Mouse (Mus musculus) olfactory bulb, adult 2 months (tissue): ENCODE measurements around the gene Mecom. TPM values are rescaled to one million over a fixed set of nuclear protein-coding genes. Genes with fewer than 3 reads are reported as not detected.

Source experiments
- H3K27ac ChIP-seq: fragments of 200-500 bp; 2 replicates; pipeline ENCODE4 v1.5.1; 2012; ENCODE audit warnings: low read depth, low read length; ENCODE audit not compliant: insufficient read depth
- H3K4me1 ChIP-seq: fragments of 200-500 bp; 2 replicates; pipeline ENCODE4 v1.6.1; 2012; ENCODE audit warnings: low read length; ENCODE audit not compliant: control insufficient read depth, insufficient read depth
- H3K4me3 ChIP-seq: fragments of 200-500 bp; 2 replicates; pipeline ENCODE4 v1.5.1; 2012; ENCODE audit warnings: mild to moderate bottlenecking, low read depth, low read length, moderate library complexity; ENCODE audit not compliant: insufficient read depth
- CTCF ChIP-seq: fragments of 200-500 bp; IDR thresholded peaks from 2 replicates; pipeline ENCODE4 v1.5.1; 2012; ENCODE audit warnings: low read depth, mild to moderate bottlenecking, low read length, moderate library complexity; ENCODE audit not compliant: insufficient read depth
- POLR2A ChIP-seq: fragments of 200-500 bp; IDR thresholded peaks from 2 replicates; pipeline ENCODE4 v1.6.1; 2012; ENCODE audit warnings: mild to moderate bottlenecking, low read depth, low read length, moderate library complexity; ENCODE audit not compliant: insufficient read depth
- WGBS: fragments of 180-500 bp; shearing (Covaris S2); methylation state at CpG from one replicate; pipeline ENCODE4 v1.1.7; 2018; 5-methylcytosine and 5-hydroxymethylcytosine counted together
- polyA plus RNA-seq: library from polyadenylated mRNA; stranded (reverse); fragments of >200 nt; gene quantifications from 2 replicates; pipeline ENCODE4 v1.2.4, GENCODE M21; 2012; ENCODE audit warnings: low replicate concordance; ENCODE audit not compliant: missing spikeins, insufficient read depth, insufficient read length

Gene Mecom
- polyA plus RNA-seq, 1 experiment = not detected

DNA sequence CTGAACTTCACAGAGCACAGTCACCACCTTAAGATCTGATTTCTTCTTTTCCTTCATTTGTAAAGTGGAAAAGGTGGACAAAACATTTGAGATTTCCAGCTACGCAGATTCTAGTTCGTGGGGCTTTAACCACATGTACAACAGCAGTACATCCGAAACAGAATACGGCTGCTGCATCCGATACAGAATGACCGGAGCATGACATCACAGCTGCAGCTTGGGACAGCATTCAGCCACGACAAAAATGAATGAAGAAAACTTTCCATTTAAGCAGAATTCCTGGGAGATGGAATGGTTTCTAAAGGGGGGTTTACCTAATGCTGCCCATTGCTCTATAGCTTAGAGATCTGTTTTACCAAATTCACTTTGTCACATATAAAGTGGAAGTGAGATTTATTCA lies 583.9 kb downstream of the Mecom start:
- Histone ChIP-seq H3K4me3 (no peak overlapping the region), H3K4me1 (no peaks in the 10 kb centered on the region), H3K27ac (no peak overlapping the region)
- WGBS = 86% methylated on average over 7 of the region's 7 CpGs
- TF ChIP-seq POLR2A = no peak
- TF ChIP-seq CTCF = no peak

DNA sequence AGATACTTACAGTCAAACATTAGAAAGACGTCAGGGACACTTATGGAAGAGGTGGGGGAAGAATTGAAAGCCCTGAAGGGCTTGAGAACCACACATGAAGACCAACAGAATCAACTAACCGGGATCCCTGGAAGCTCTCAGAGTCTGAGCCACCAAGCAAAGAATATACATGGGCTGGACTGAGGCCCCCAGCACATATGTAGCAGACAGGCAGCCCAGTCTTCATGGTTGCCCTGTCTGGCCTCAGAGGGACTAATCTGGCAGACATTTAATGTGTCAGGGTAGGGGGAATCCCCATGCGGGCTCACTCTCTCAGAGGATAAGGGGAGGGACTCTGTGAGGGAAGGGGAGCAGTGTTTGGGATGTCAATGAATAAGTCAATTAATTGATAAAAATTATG lies 584.4 kb downstream of the Mecom start:
- no peak for TF ChIP-seq CTCF
- TF ChIP-seq POLR2A = no peak
- no peak overlapping the region for H3K4me3 ChIP-seq
- H3K27ac ChIP-seq = no peak overlapping the region
- WGBS = 92% methylated on average over 3 of the region's 3 CpGs
- H3K4me1 ChIP-seq = no peaks in the 10 kb centered on the region

- no peak overlapping the region for H3K4me3 ChIP-seq
- TF ChIP-seq CTCF (no peak), POLR2A (no peak)
- WGBS = 83% methylated on average over 3 of the region's 3 CpGs
- H3K4me1 ChIP-seq = no peaks in the 10 kb centered on the region
- H3K27ac ChIP-seq = no peak overlapping the region
Observed at GRCm38 (mm10) chr3:29959051-29959450, 588.8 kb downstream of the Mecom start.

GRCm38 (mm10) chr3:29957365-29958236 lies 590.2 kb downstream of the Mecom start:
- WGBS = 31% methylated on average over 10 of the region's 10 CpGs
- TF ChIP-seq POLR2A = no peak
- TF ChIP-seq CTCF = no peak
- H3K4me3 ChIP-seq = no peak overlapping the region
- no peaks in the 10 kb centered on the region for H3K4me1 ChIP-seq
- no peak overlapping the region for H3K27ac ChIP-seq

GRCm38 (mm10) chr3:29953269-29953668 lies 594.5 kb downstream of the Mecom start:
- Histone ChIP-seq H3K4me1 (no peaks in the 10 kb centered on the region), H3K27ac (no peak overlapping the region), H3K4me3 (no peak overlapping the region)
- 58% methylated on average over 3 of the region's 3 CpGs for WGBS
- TF ChIP-seq POLR2A (no peak), CTCF (no peak)

- Histone ChIP-seq H3K27ac (no peak overlapping the region), H3K4me1 (no peaks in the 10 kb centered on the region), H3K4me3 (no peak overlapping the region)
- 89% methylated on average over 5 of the region's 5 CpGs for WGBS
- TF ChIP-seq CTCF (no peak), POLR2A (no peak)
Observed at GRCm38 (mm10) chr3:29950853-29951252, 597.0 kb downstream of the Mecom start.

- Histone ChIP-seq H3K4me3 (no peak overlapping the region), H3K4me1 (no peaks in the 10 kb centered on the region), H3K27ac (no peak overlapping the region)
- WGBS = 53% methylated on average over 11 of the region's 11 CpGs
- no peak for TF ChIP-seq POLR2A
- TF ChIP-seq CTCF = no peak
Observed at GRCm38 (mm10) chr3:29903596-29904308, 644.1 kb downstream of the Mecom start.

Other genes starting within 250 kb of the Mecom start
- gene Actrt3, start 51.9 kb upstream of the Mecom start, polyA plus RNA-seq = not detected in 2 replicates
- gene Mynn, start 54.1 kb upstream of the Mecom start, polyA plus RNA-seq = 87.6 TPM in 1 of 2 replicates, not detected in the other
- not detected in 2 replicates for gene Lrriq4, start 96.5 kb upstream of the Mecom start, polyA plus RNA-seq
- gene Lrrc34, start 99.9 kb upstream of the Mecom start, polyA plus RNA-seq = not detected in 2 replicates
- not detected in 2 replicates for gene Lrrc31, start 151.8 kb upstream of the Mecom start, polyA plus RNA-seq
- gene Samd7, start 198.3 kb upstream of the Mecom start, polyA plus RNA-seq = not detected in 2 replicates
- not detected in 2 replicates for gene Sec62, start 244.9 kb upstream of the Mecom start, polyA plus RNA-seq